Mouse (Mus musculus): ENCODE data around the gene Colca2.
A peak's percentile ranks its signal among the peaks of the same experiment; 100 is the strongest.

- TF ChIP-seq CTCF (IDR thresholded peaks at IDR 0.05) = no peak
- TF ChIP-seq EP300 (IDR thresholded peaks at IDR 0.05) = peak; percentile 70; the same call in 1 of the 2 replicates
These were observed 34.4 kb upstream of the Colca2 start for GRCm38 (mm10) chr9:51312554-51313317.
